Mouse (Mus musculus) heart, adult 2 months (tissue): ENCODE data around the gene Dlx5. TPM values are rescaled to one million over a fixed set of nuclear protein-coding genes. Genes with fewer than 3 reads are reported as not detected.

ENCODE experiments used
- DNase-seq, 2 experiments: peaks; one replicate each; pipeline ENCODE4 v3.0.0; 2021
- H3K27ac ChIP-seq: fragments of 200-600 bp; 2 replicates; pipeline ENCODE4 v1.8.1; 2022
- H3K27me3 ChIP-seq: fragments of 200-500 bp; 2 replicates; pipeline ENCODE4 v1.6.1; 2012; ENCODE audit warnings: mild to moderate bottlenecking, low read length, inconsistent platforms, mixed read lengths; ENCODE audit not compliant: control insufficient read depth, insufficient read depth
- H3K36me3 ChIP-seq: fragments of 200-500 bp; 2 replicates; pipeline ENCODE4 v1.6.1; 2012; ENCODE audit warnings: low read length, inconsistent platforms; ENCODE audit not compliant: control insufficient read depth, insufficient read depth
- H3K4me1 ChIP-seq: fragments of 200-500 bp; 2 replicates; pipeline ENCODE4 v1.6.1; 2011; ENCODE audit warnings: low read length; ENCODE audit not compliant: control insufficient read depth, insufficient read depth
- H3K4me3 ChIP-seq: fragments of 200-600 bp; 2 replicates; pipeline ENCODE4 v1.8.1; 2022
- H3K79me2 ChIP-seq: fragments of 200-500 bp; replicated peaks from 2 replicates; pipeline ENCODE4 v1.6.1; 2012; ENCODE audit warnings: mild to moderate bottlenecking, inconsistent platforms, low read length, moderate library complexity, mixed read lengths; ENCODE audit not compliant: control insufficient read depth, insufficient read depth
- H3K9ac ChIP-seq: fragments of 200-500 bp; 2 replicates; pipeline ENCODE4 v1.6.1; 2012; ENCODE audit warnings: low read depth, mild to moderate bottlenecking, control low read depth, inconsistent platforms, low read length, mixed read lengths
- CTCF ChIP-seq: fragments of 200-600 bp; IDR thresholded peaks from 2 replicates; pipeline ENCODE4 v1.8.1; 2022; ENCODE audit warnings: antibody characterized with exemption, mild to moderate bottlenecking, moderate library complexity
- EP300 ChIP-seq: fragments of 200-500 bp; IDR thresholded peaks from 2 replicates; pipeline ENCODE4 v1.6.1; 2011; ENCODE audit warnings: low read depth, low read length, control low read depth; ENCODE audit not compliant: insufficient read depth
- POLR2A ChIP-seq: fragments of 200-500 bp; IDR thresholded peaks from 2 replicates; pipeline ENCODE4 v1.6.1; 2011; ENCODE audit warnings: mild to moderate bottlenecking, low read depth, low read length, control low read depth; ENCODE audit not compliant: insufficient read depth
- WGBS: fragments of 180-500 bp; shearing (Covaris S2); methylation state at CpG from one replicate; pipeline ENCODE4 v1.1.7; 2018; 5-methylcytosine and 5-hydroxymethylcytosine counted together
- intact Hi-C: fragments of 180-260 bp; cut with DNase I; formaldehyde crosslinking; loops from one replicate; pipeline ENCODE4 v1.15.1; 2025
- polyA plus RNA-seq: library from polyadenylated mRNA; depleted of rRNA; stranded (reverse); fragments of >200 nt; gene quantifications from 2 replicates; pipeline ENCODE4 v1.2.3, GENCODE M21; 2012
- total RNA-seq, 2 experiments: library from RNA; stranded (reverse); gene quantifications; 2 replicates each; pipeline ENCODE4 v1.2.3; 2021

Dlx5 gene
- total and polyA plus RNA-seq, 3 experiments: 0.14 to 0.34 TPM; not detected in 1

DNA sequence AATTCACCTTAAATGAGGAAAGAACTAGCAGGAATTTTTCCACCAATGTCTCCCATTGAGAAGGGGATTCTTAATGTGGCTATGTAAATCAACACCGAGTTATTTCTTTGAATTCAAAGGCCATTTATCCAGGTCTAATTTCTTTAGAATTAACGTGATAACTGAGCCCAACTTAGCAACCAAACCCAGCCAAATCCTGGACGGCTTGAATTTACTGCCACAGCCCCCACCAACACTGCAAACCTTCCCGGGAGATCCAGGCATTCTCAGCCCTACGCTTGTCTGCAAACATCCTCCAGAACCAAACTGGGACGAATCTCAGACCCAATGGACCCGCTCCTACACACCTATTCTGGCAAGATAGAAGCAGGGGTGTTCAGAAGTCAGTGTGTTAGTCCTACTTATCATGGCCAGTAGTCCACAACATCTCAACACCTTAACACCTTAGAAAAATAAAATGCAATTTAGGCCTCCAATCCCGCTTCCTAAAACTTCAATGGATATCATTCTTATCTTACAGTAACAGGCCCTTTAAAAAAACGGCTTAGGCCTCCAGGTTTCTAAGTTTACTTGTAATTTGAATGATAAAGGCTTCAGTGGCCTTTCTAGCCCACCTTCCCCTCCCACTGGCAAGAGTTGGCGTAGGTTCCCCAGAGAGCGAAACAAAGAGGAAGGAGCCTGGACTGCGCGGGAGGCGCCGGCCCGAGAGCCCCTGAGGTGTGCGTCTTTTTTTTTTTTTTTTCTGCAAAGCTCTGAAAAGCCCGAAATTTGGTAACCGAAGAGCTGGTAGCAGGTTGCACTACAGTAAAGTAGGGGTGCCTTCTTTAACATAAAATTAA is 22.6 kb downstream of the Dlx5 start:
- TF ChIP-seq EP300: no peak
- no peak for TF ChIP-seq CTCF
- no peak for TF ChIP-seq POLR2A
- H3K36me3 ChIP-seq: no peaks in the 10 kb centered on the region
- H3K79me2 ChIP-seq: no peaks in the 10 kb centered on the region
- no peak for DNase-seq
- H3K27ac ChIP-seq: no peak overlapping the region
- peaks cover 2% of the 10 kb centered on the region for H3K4me1 ChIP-seq
- intact Hi-C loops: loop anchor here (10.0 kb wide), 1 partner anchor 165 kb away; no protein-coding TSS in a partner anchor
- WGBS: 9% methylated on average over 19 of the region's 19 CpGs
- peaks cover 40% of the 10 kb centered on the region for H3K27me3 ChIP-seq
- no peak overlapping the region for H3K4me3 ChIP-seq
- H3K9ac ChIP-seq: no peak overlapping the region

GRCm38 (mm10) chr6:6858571-6858970 is 23.3 kb downstream of the Dlx5 start:
- Histone ChIP-seq H3K4me3 (no peak overlapping the region), H3K27ac (no peak overlapping the region), H3K9ac (no peak overlapping the region), H3K36me3 (no peaks in the 10 kb centered on the region), H3K4me1 (peaks cover 2% of the 10 kb centered on the region), H3K79me2 (no peaks in the 10 kb centered on the region), H3K27me3 (peaks cover 37% of the 10 kb centered on the region)
- WGBS: 8% methylated on average over 1 of the region's 1 CpGs
- TF ChIP-seq POLR2A (no peak), CTCF (no peak), EP300 (no peak)
- DNase-seq: no peak
- intact Hi-C loops: loop anchor here (10.0 kb wide), 1 partner anchor 164 kb away; no protein-coding TSS in a partner anchor

DNA sequence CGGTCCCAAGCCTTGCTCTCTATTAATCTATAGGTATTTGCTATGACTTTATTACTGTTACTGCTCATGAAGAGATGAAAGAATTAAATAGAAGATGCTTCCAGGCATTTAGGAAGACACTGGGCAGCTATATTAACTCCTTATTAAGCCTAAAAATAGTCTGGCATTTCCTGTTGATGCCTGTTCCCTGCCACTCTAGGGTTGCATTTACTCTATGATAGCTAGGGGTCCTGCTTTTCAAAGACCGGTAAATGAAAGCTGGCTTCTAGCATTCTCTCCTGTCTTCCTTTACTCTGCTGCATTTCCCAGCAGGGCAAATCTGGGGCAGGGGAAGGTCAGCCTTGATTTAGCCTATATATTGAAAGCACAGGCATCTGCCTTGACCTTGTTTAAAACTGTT is 24.1 kb downstream of the Dlx5 start:
- TF ChIP-seq POLR2A (no peak), EP300 (no peak), CTCF (no peak)
- H3K4me3 ChIP-seq: no peak overlapping the region
- H3K9ac ChIP-seq: no peak overlapping the region
- peaks cover 2% of the 10 kb centered on the region for H3K4me1 ChIP-seq
- H3K27ac ChIP-seq: no peak overlapping the region
- DNase-seq: no peak
- 17% methylated on average over 2 of the region's 2 CpGs for WGBS
- H3K36me3 ChIP-seq: no peaks in the 10 kb centered on the region
- intact Hi-C loops: loop anchor here (10.0 kb wide), 1 partner anchor 163 kb away; no protein-coding TSS in a partner anchor
- no peaks in the 10 kb centered on the region for H3K79me2 ChIP-seq
- H3K27me3 ChIP-seq: peaks cover 33% of the 10 kb centered on the region

GRCm38 (mm10) chr6:6856881-6857280 is 25.0 kb downstream of the Dlx5 start:
- peaks cover 30% of the 10 kb centered on the region for H3K27me3 ChIP-seq
- WGBS: 14% methylated on average over 4 of the region's 4 CpGs
- H3K27ac ChIP-seq: no peak overlapping the region
- H3K4me3 ChIP-seq: no peak overlapping the region
- H3K9ac ChIP-seq: no peak overlapping the region
- TF ChIP-seq CTCF (no peak), POLR2A (no peak), EP300 (no peak)
- no peaks in the 10 kb centered on the region; the same call in 1 of the 2 replicates for H3K4me1 ChIP-seq
- DNase-seq: no peak
- H3K36me3 ChIP-seq: no peaks in the 10 kb centered on the region
- intact Hi-C loops: loop anchor here (10.0 kb wide), 1 partner anchor 162 kb away; no protein-coding TSS in a partner anchor
- H3K79me2 ChIP-seq: no peaks in the 10 kb centered on the region

DNA sequence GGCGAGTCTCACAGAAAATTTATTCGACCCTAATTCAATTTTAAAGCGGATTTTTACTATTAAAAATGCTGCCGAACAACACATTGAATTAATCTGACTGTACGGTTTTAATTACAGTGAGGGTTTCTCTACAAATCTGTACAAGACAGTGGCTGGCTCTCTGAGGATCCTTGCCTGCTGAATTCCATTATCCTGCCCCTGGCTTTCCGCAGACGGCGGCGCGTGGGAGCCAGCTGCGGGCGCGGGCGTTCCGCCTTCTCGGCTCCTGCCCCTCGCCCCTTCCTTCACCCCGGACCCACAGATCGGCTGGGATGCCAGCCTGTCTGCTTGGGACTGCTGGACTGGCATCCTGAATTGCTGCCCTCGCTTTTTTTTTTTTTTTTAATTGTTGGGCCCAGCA is 25.6 kb downstream of the Dlx5 start:
- Histone ChIP-seq H3K9ac (no peak overlapping the region), H3K79me2 (no peaks in the 10 kb centered on the region), H3K36me3 (no peaks in the 10 kb centered on the region), H3K4me3 (no peak overlapping the region), H3K27ac (no peak overlapping the region), H3K4me1 (no peaks in the 10 kb centered on the region; the same call in 1 of the 2 replicates), H3K27me3 (peaks cover 29% of the 10 kb centered on the region)
- intact Hi-C loops: loop anchor here (10.0 kb wide), 1 partner anchor 162 kb away; no protein-coding TSS in a partner anchor
- DNase-seq: no peak
- TF ChIP-seq CTCF (no peak), POLR2A (no peak)
- 5% methylated on average over 20 of the region's 20 CpGs for WGBS

DNA sequence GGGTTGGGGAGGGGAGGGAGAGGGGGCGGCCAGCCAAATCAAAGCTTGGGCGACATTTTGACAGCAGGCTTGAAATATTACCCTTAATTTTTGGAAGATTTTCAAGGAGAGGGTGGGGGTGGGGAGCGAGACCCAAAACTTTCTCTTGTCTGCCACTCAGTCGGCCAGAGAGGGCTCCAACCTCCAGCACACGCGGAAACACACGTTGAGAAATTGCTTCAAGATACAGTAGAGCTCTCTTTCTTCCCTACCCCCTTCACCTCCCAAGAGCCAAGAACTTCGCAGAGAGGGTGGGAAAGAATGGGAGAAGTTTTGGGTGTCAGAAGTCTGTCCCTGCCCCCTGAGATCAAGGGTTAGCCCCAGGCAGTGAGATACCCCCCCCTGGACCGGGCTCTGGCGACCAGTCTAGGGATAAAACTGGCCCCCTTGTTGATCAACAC is 26.1 kb downstream of the Dlx5 start:
- H3K9ac ChIP-seq: no peak overlapping the region
- no peak overlapping the region for H3K4me3 ChIP-seq
- 2% methylated on average over 10 of the region's 10 CpGs for WGBS
- intact Hi-C loops: loop anchor here (10.0 kb wide), 1 partner anchor 161 kb away; no protein-coding TSS in a partner anchor
- no peak for DNase-seq
- no peaks in the 10 kb centered on the region for H3K79me2 ChIP-seq
- no peak for TF ChIP-seq POLR2A
- no peak for TF ChIP-seq CTCF
- no peak for TF ChIP-seq EP300
- peaks cover 26% of the 10 kb centered on the region for H3K27me3 ChIP-seq
- H3K36me3 ChIP-seq: no peaks in the 10 kb centered on the region
- no peaks in the 10 kb centered on the region; the same call in 1 of the 2 replicates for H3K4me1 ChIP-seq
- H3K27ac ChIP-seq: no peak overlapping the region
